Mouse (Mus musculus): ENCODE results near the gene Clec2i. TPM values are rescaled to one million over a fixed set of nuclear protein-coding genes. Genes with fewer than 3 reads are reported as not detected.
A peak's percentile ranks its signal among the peaks of the same experiment; 100 is the strongest.

Clec2i gene
- polyA plus RNA-seq, 1 experiment from 2014 or later = not detected

GRCm38 (mm10) chr6:128852766-128853165, 34.6 kb upstream of the Clec2i start:
- 86% methylated on average over 3 of the region's 3 CpGs for WGBS
- H3K9me3 ChIP-seq (ENCODE audit: control insufficient read depth, low read length) = no peaks in the 10 kb centered on the region
- no peaks in the 10 kb centered on the region for H3K36me3 ChIP-seq (ENCODE audit: control insufficient read depth, insufficient read depth, low read length)
- H3K4me1 ChIP-seq (ENCODE audit: control insufficient read depth, insufficient read depth, low read length) = no peaks in the 10 kb centered on the region
- no peak overlapping the region for H3K27ac ChIP-seq (ENCODE audit: low read depth, low read length)
- H3K4me3 ChIP-seq (ENCODE audit: low read depth, low read length) = no peak overlapping the region
- H3K4me2 ChIP-seq (ENCODE audit: low read depth, low read length) = no peak overlapping the region
- H3K9ac ChIP-seq (replicated peaks; ENCODE audit: low read depth, low read length) = no peak overlapping the region
- no peaks in the 10 kb centered on the region for H3K27me3 ChIP-seq (ENCODE audit: control insufficient read depth, insufficient read depth, low read length)
- ATAC-seq (ENCODE audit: low read depth) = no peak

- Histone ChIP-seq H3K27ac (ENCODE audit: low read depth, low read length) (no peak overlapping the region), H3K27me3 (ENCODE audit: control insufficient read depth, insufficient read depth, low read length) (no peaks in the 10 kb centered on the region), H3K4me2 (ENCODE audit: low read depth, low read length) (no peak overlapping the region), H3K9me3 (ENCODE audit: control insufficient read depth, low read length) (no peaks in the 10 kb centered on the region), H3K9ac (replicated peaks; ENCODE audit: low read depth, low read length) (no peak overlapping the region), H3K36me3 (ENCODE audit: control insufficient read depth, insufficient read depth, low read length) (no peaks in the 10 kb centered on the region), H3K4me1 (ENCODE audit: control insufficient read depth, insufficient read depth, low read length) (no peaks in the 10 kb centered on the region), H3K4me3 (ENCODE audit: low read depth, low read length) (no peak overlapping the region)
- peak; percentile 86 for ATAC-seq (ENCODE audit: low read depth)
- WGBS = 46% methylated on average over 12 of the region's 12 CpGs
These were observed 33.2 kb upstream of the Clec2i start for GRCm38 (mm10) chr6:128854024-128854820.

GRCm38 (mm10) chr6:128854895-128855294, 32.5 kb upstream of the Clec2i start:
- WGBS = 97% methylated on average over 3 of the region's 3 CpGs
- no peak for ATAC-seq (ENCODE audit: low read depth)
- Histone ChIP-seq H3K4me3 (ENCODE audit: low read depth, low read length) (no peak overlapping the region), H3K9ac (replicated peaks; ENCODE audit: low read depth, low read length) (no peak overlapping the region), H3K9me3 (ENCODE audit: control insufficient read depth, low read length) (no peaks in the 10 kb centered on the region), H3K4me1 (ENCODE audit: control insufficient read depth, insufficient read depth, low read length) (no peaks in the 10 kb centered on the region), H3K27ac (ENCODE audit: low read depth, low read length) (no peak overlapping the region), H3K36me3 (ENCODE audit: control insufficient read depth, insufficient read depth, low read length) (no peaks in the 10 kb centered on the region), H3K4me2 (ENCODE audit: low read depth, low read length) (no peak overlapping the region), H3K27me3 (ENCODE audit: control insufficient read depth, insufficient read depth, low read length) (no peaks in the 10 kb centered on the region)

DNA sequence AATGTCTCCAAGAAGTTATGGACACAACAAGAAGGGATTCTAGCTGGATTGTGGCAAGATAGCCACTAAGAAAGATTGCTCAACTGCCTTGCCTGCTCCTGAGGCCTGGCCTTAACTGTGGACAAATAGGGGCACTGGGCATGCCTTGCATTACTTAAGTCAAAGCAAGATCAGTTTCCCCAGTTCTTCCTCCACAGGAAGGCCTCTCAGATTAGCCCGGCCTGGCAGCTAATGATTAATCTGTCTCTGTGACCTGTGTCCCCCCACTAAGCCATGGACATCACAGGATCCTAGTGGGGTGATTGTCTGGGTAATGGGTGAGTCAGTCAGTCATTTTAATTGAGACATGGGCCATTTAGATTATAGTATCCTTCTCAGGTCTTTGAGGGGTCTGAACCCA, 31.9 kb upstream of the Clec2i start:
- H3K4me2 ChIP-seq (ENCODE audit: low read depth, low read length) = no peak overlapping the region
- no peak for ATAC-seq (ENCODE audit: low read depth)
- no peaks in the 10 kb centered on the region for H3K4me1 ChIP-seq (ENCODE audit: control insufficient read depth, insufficient read depth, low read length)
- H3K9me3 ChIP-seq (ENCODE audit: control insufficient read depth, low read length) = no peaks in the 10 kb centered on the region
- H3K36me3 ChIP-seq (ENCODE audit: control insufficient read depth, insufficient read depth, low read length) = no peaks in the 10 kb centered on the region
- H3K27me3 ChIP-seq (ENCODE audit: control insufficient read depth, insufficient read depth, low read length) = no peaks in the 10 kb centered on the region
- H3K4me3 ChIP-seq (ENCODE audit: low read depth, low read length) = no peak overlapping the region
- 87% methylated on average over 1 of the region's 1 CpGs for WGBS
- no peak overlapping the region for H3K9ac ChIP-seq (replicated peaks; ENCODE audit: low read depth, low read length)
- no peak overlapping the region for H3K27ac ChIP-seq (ENCODE audit: low read depth, low read length)

DNA sequence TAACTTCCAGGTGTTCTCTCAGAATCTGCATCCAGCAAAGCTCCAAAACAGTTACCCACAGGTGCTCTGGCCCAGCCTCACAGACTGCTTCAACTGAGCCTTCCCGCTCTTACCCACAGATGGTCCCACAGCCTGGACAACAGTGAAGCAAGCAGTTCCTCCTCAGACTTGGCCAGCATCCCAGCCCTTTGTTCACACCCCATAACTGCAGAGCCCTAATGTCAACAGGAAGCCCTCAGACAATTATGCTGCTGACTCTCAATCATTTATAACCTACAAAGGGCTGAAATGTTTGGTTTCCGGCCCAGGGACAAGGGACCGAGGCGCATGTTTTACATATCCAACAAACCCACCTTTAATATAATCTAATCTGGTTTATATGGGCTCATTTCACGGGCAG, 31.1 kb upstream of the Clec2i start:
- WGBS = 53% methylated on average over 5 of the region's 5 CpGs
- ATAC-seq (ENCODE audit: low read depth) = peak; percentile 62; the same call in 1 of the 2 replicates
- H3K27ac ChIP-seq (ENCODE audit: low read depth, low read length) = no peak overlapping the region

DNA sequence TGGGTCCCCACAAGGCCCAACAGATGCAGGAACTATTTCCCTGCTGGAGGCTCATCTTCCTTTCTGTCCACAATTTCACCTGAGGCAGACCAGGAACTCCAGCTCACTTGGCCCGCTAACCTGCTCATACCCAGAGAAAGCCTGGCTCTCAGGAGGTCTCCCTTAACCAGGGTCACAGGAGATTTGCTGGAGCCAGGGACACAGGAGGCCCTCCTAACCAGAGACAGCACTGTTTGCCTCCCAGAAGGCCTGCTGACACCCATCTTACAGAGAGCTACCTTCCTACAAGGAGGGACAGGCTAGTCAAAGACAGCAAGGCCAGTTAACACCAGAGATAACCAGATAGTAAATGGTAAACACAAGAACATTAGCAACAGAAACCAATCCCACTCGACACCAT, 29.4 kb upstream of the Clec2i start:
- H3K4me3 ChIP-seq (ENCODE audit: low read depth, low read length) = no peak overlapping the region
- H3K4me2 ChIP-seq (ENCODE audit: low read depth, low read length) = no peak overlapping the region
- no peak for ATAC-seq (ENCODE audit: low read depth)
- no peaks in the 10 kb centered on the region for H3K9me3 ChIP-seq (ENCODE audit: control insufficient read depth, low read length)
- no peaks in the 10 kb centered on the region for H3K27me3 ChIP-seq (ENCODE audit: control insufficient read depth, insufficient read depth, low read length)
- WGBS = 85% methylated on average over 2 of the region's 2 CpGs
- H3K4me1 ChIP-seq (ENCODE audit: control insufficient read depth, insufficient read depth, low read length) = no peaks in the 10 kb centered on the region
- no peak overlapping the region for H3K27ac ChIP-seq (ENCODE audit: low read depth, low read length)
- H3K9ac ChIP-seq (replicated peaks; ENCODE audit: low read depth, low read length) = no peak overlapping the region
- no peaks in the 10 kb centered on the region for H3K36me3 ChIP-seq (ENCODE audit: control insufficient read depth, insufficient read depth, low read length)

More for the DNA sequence above, 31.1 kb upstream of the Clec2i start:
- no peak overlapping the region for H3K4me3 ChIP-seq (ENCODE audit: low read depth, low read length)
- H3K36me3 ChIP-seq (ENCODE audit: control insufficient read depth, insufficient read depth, low read length) = no peaks in the 10 kb centered on the region
- no peaks in the 10 kb centered on the region for H3K9me3 ChIP-seq (ENCODE audit: control insufficient read depth, low read length)
- H3K4me2 ChIP-seq (ENCODE audit: low read depth, low read length) = no peak overlapping the region
- H3K4me1 ChIP-seq (ENCODE audit: control insufficient read depth, insufficient read depth, low read length) = no peaks in the 10 kb centered on the region
- H3K27me3 ChIP-seq (ENCODE audit: control insufficient read depth, insufficient read depth, low read length) = no peaks in the 10 kb centered on the region
- no peak overlapping the region for H3K9ac ChIP-seq (replicated peaks; ENCODE audit: low read depth, low read length)

GRCm38 (mm10) chr6:128868861-128869260, 18.5 kb upstream of the Clec2i start:
- H3K4me2 ChIP-seq (ENCODE audit: low read depth, low read length) = no peak overlapping the region
- H3K27ac ChIP-seq (ENCODE audit: low read depth, low read length) = no peak overlapping the region
- ATAC-seq (ENCODE audit: low read depth) = no peak
- H3K36me3 ChIP-seq (ENCODE audit: control insufficient read depth, insufficient read depth, low read length) = no peaks in the 10 kb centered on the region
- no peak overlapping the region for H3K4me3 ChIP-seq (ENCODE audit: low read depth, low read length)
- no peaks in the 10 kb centered on the region for H3K9me3 ChIP-seq (ENCODE audit: control insufficient read depth, low read length)
- WGBS = 7% methylated on average over 3 of the region's 3 CpGs
- H3K27me3 ChIP-seq (ENCODE audit: control insufficient read depth, insufficient read depth, low read length) = no peaks in the 10 kb centered on the region
- H3K9ac ChIP-seq (replicated peaks; ENCODE audit: low read depth, low read length) = no peak overlapping the region
- H3K4me1 ChIP-seq (ENCODE audit: control insufficient read depth, insufficient read depth, low read length) = no peaks in the 10 kb centered on the region

DNA sequence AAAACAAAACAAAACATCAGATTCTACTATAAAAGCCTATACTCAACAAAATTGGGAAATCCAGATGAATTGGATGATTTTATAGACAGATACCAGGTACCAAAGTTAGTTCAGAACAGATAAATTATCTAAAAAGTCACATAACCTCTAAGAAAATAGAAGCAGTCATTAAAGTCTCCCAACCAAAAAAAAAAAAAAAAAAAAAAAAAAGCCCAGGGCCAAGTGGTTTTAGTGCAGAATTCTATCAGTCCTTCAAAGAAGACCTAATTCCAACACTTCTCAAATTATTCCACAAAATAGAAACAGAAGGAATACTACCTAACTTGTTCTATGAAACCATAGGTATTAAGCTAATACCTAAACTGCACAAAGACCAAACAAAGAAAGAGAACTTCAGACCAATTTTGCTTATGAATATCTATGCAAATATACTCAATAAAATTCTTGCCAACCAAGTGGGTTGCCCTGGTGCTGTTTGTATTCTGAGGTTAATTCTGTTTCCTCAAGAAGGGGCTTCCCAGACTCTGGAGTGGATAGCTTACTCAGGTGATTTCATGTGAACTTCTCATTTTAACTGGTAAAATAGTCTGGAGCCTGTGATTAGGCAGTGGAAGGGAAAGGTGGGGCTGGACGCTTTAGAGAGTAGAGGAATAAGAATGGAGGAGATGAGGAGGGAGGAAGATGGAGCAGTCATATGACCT, 15.3 kb upstream of the Clec2i start:
- ATAC-seq (ENCODE audit: low read depth) = no peak
- Histone ChIP-seq H3K4me3 (ENCODE audit: low read depth, low read length) (no peak overlapping the region), H3K9ac (replicated peaks; ENCODE audit: low read depth, low read length) (no peak overlapping the region), H3K27ac (ENCODE audit: low read depth, low read length) (no peak overlapping the region), H3K27me3 (ENCODE audit: control insufficient read depth, insufficient read depth, low read length) (no peaks in the 10 kb centered on the region), H3K36me3 (ENCODE audit: control insufficient read depth, insufficient read depth, low read length) (no peaks in the 10 kb centered on the region), H3K4me1 (ENCODE audit: control insufficient read depth, insufficient read depth, low read length) (no peaks in the 10 kb centered on the region), H3K4me2 (ENCODE audit: low read depth, low read length) (no peak overlapping the region), H3K9me3 (ENCODE audit: control insufficient read depth, low read length) (no peaks in the 10 kb centered on the region)
- 94% methylated on average over 1 of the region's 1 CpGs for whole genome bisulfite sequencing

DNA sequence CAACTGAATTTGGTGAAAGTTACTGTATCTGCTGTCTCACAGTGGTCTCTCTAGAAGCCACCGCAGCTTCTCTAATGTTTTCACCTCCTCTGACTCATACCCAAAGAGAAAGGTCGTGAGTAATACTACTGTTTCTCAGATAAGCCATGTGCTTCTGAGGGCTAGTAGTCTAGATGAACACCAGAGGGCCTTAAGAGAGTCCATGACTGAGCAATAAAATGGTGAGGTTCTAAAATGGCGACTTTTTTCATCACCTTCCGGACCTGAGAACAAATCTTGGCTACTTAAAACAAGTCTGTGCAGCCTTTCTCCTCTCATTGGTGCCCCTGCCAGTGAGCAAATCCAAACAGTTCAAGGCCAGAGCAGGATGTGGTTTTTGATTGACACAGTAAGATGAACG, 1.4 kb downstream of the Clec2i start:
- Histone ChIP-seq H3K4me1 (ENCODE audit: control insufficient read depth, insufficient read depth, low read length) (no peaks in the 10 kb centered on the region), H3K27me3 (ENCODE audit: control insufficient read depth, insufficient read depth, low read length) (no peaks in the 10 kb centered on the region), H3K9ac (replicated peaks; ENCODE audit: low read depth, low read length) (no peak overlapping the region), H3K36me3 (ENCODE audit: control insufficient read depth, insufficient read depth, low read length) (no peaks in the 10 kb centered on the region), H3K27ac (ENCODE audit: low read depth, low read length) (no peak overlapping the region), H3K4me3 (ENCODE audit: low read depth, low read length) (no peak overlapping the region), H3K4me2 (ENCODE audit: low read depth, low read length) (no peak overlapping the region), H3K9me3 (ENCODE audit: control insufficient read depth, low read length) (no peaks in the 10 kb centered on the region)
- no peak for ATAC-seq (ENCODE audit: low read depth)
- 84% methylated on average over 5 of the region's 5 CpGs for WGBS
